Mouse (Mus musculus): ENCODE data around the gene Ank2. TPM values are rescaled to one million over a fixed set of nuclear protein-coding genes. Genes with fewer than 3 reads are reported as not detected.

The Ank2 gene
- polyA plus RNA-seq, 1 experiment from 2014 or later: 211 TPM

- Histone ChIP-seq H3K4me3 (replicated peaks; ENCODE audit: low read depth, low read length) (no peak overlapping the region), H3K9ac (replicated peaks; ENCODE audit: low read length) (no peak overlapping the region), H3K4me2 (ENCODE audit: low read length) (no peak overlapping the region), H3K27me3 (ENCODE audit: control insufficient read depth, insufficient read depth, low read length) (no peaks in the 10 kb centered on the region), H3K36me3 (ENCODE audit: control insufficient read depth, insufficient read depth, low read length) (no peaks in the 10 kb centered on the region), H3K27ac (replicated peaks; ENCODE audit: low read depth, low read length) (no peak overlapping the region), H3K9me3 (ENCODE audit: control insufficient read depth, low read length) (no peaks in the 10 kb centered on the region), H3K4me1 (ENCODE audit: control insufficient read depth, insufficient read depth, low read length) (peaks cover 14% of the 10 kb centered on the region)
- ATAC-seq (ENCODE audit: low FRiP score, low TSS enrichment): no peak
- 92% methylated on average over 3 of the region's 3 CpGs for WGBS
- no peak for DNase-seq
These were observed 341.4 kb downstream of the Ank2 start for GRCm38 (mm10) chr3:127157706-127158105.

- no peak overlapping the region for H3K4me3 ChIP-seq (replicated peaks; ENCODE audit: low read depth, low read length)
- peaks cover 5% of the 10 kb centered on the region for H3K4me1 ChIP-seq (ENCODE audit: control insufficient read depth, insufficient read depth, low read length)
- no peak overlapping the region for H3K4me2 ChIP-seq (ENCODE audit: low read length)
- ATAC-seq (ENCODE audit: low FRiP score, low TSS enrichment): no peak
- no peaks in the 10 kb centered on the region for H3K9me3 ChIP-seq (ENCODE audit: control insufficient read depth, low read length)
- no peaks in the 10 kb centered on the region for H3K27me3 ChIP-seq (ENCODE audit: control insufficient read depth, insufficient read depth, low read length)
- no peak for DNase-seq
- H3K27ac ChIP-seq (replicated peaks; ENCODE audit: low read depth, low read length): no peak overlapping the region
- no peaks in the 10 kb centered on the region for H3K36me3 ChIP-seq (ENCODE audit: control insufficient read depth, insufficient read depth, low read length)
- WGBS: 89% methylated on average over 9 of the region's 9 CpGs
- no peak overlapping the region for H3K9ac ChIP-seq (replicated peaks; ENCODE audit: low read length)
These were observed 343.1 kb downstream of the Ank2 start for GRCm38 (mm10) chr3:127156080-127156479.

- 0 out of 2 replicates have a peak, but pooled peaks cover 3% of the 10 kb centered on the region for H3K4me1 ChIP-seq (ENCODE audit: control insufficient read depth, insufficient read depth, low read length)
- H3K27ac ChIP-seq (replicated peaks; ENCODE audit: low read depth, low read length): no peak overlapping the region
- H3K4me2 ChIP-seq (ENCODE audit: low read length): no peak overlapping the region
- DNase-seq (no peak), ATAC-seq (ENCODE audit: low FRiP score, low TSS enrichment) (no peak)
- H3K4me3 ChIP-seq (replicated peaks; ENCODE audit: low read depth, low read length): no peak overlapping the region
- H3K36me3 ChIP-seq (ENCODE audit: control insufficient read depth, insufficient read depth, low read length): no peaks in the 10 kb centered on the region
- H3K9me3 ChIP-seq (ENCODE audit: control insufficient read depth, low read length): no peaks in the 10 kb centered on the region
- WGBS: 87% methylated on average over 3 of the region's 3 CpGs
- H3K9ac ChIP-seq (replicated peaks; ENCODE audit: low read length): no peak overlapping the region
- no peaks in the 10 kb centered on the region for H3K27me3 ChIP-seq (ENCODE audit: control insufficient read depth, insufficient read depth, low read length)
These were observed 345.3 kb downstream of the Ank2 start for GRCm38 (mm10) chr3:127153861-127154260.

GRCm38 (mm10) chr3:127153443-127153842, 345.7 kb downstream of the Ank2 start:
- Histone ChIP-seq H3K9me3 (ENCODE audit: control insufficient read depth, low read length) (no peaks in the 10 kb centered on the region), H3K36me3 (ENCODE audit: control insufficient read depth, insufficient read depth, low read length) (no peaks in the 10 kb centered on the region), H3K4me2 (ENCODE audit: low read length) (no peak overlapping the region), H3K27me3 (ENCODE audit: control insufficient read depth, insufficient read depth, low read length) (no peaks in the 10 kb centered on the region), H3K27ac (replicated peaks; ENCODE audit: low read depth, low read length) (no peak overlapping the region), H3K4me1 (ENCODE audit: control insufficient read depth, insufficient read depth, low read length) (0 out of 2 replicates have a peak, but pooled peaks cover 3% of the 10 kb centered on the region), H3K4me3 (replicated peaks; ENCODE audit: low read depth, low read length) (no peak overlapping the region), H3K9ac (replicated peaks; ENCODE audit: low read length) (no peak overlapping the region)
- WGBS: 92% methylated on average over 3 of the region's 3 CpGs
- DNase-seq (no peak), ATAC-seq (ENCODE audit: low FRiP score, low TSS enrichment) (no peak)

- no peaks in the 10 kb centered on the region for H3K9me3 ChIP-seq (ENCODE audit: control insufficient read depth, low read length)
- H3K27ac ChIP-seq (replicated peaks; ENCODE audit: low read depth, low read length): no peak overlapping the region
- no peaks in the 10 kb centered on the region for H3K27me3 ChIP-seq (ENCODE audit: control insufficient read depth, insufficient read depth, low read length)
- H3K4me2 ChIP-seq (ENCODE audit: low read length): no peak overlapping the region
- H3K9ac ChIP-seq (replicated peaks; ENCODE audit: low read length): no peak overlapping the region
- H3K36me3 ChIP-seq (ENCODE audit: control insufficient read depth, insufficient read depth, low read length): no peaks in the 10 kb centered on the region
- WGBS: 75% methylated on average over 3 of the region's 3 CpGs
- no peak for ATAC-seq (ENCODE audit: low FRiP score, low TSS enrichment)
- 0 out of 2 replicates have a peak, but pooled peaks cover 3% of the 10 kb centered on the region for H3K4me1 ChIP-seq (ENCODE audit: control insufficient read depth, insufficient read depth, low read length)
- no peak overlapping the region for H3K4me3 ChIP-seq (replicated peaks; ENCODE audit: low read depth, low read length)
- DNase-seq: no peak
These were observed 350.5 kb downstream of the Ank2 start for GRCm38 (mm10) chr3:127148648-127149047.

- 89% methylated on average over 9 of the region's 9 CpGs for WGBS
- Histone ChIP-seq H3K4me3 (replicated peaks; ENCODE audit: low read depth, low read length) (no peak overlapping the region), H3K9ac (replicated peaks; ENCODE audit: low read length) (no peak overlapping the region), H3K27me3 (ENCODE audit: control insufficient read depth, insufficient read depth, low read length) (no peaks in the 10 kb centered on the region), H3K36me3 (ENCODE audit: control insufficient read depth, insufficient read depth, low read length) (no peaks in the 10 kb centered on the region), H3K4me1 (ENCODE audit: control insufficient read depth, insufficient read depth, low read length) (no peaks in the 10 kb centered on the region), H3K27ac (replicated peaks; ENCODE audit: low read depth, low read length) (no peak overlapping the region), H3K4me2 (ENCODE audit: low read length) (no peak overlapping the region), H3K9me3 (ENCODE audit: control insufficient read depth, low read length) (no peaks in the 10 kb centered on the region)
- ATAC-seq (ENCODE audit: low FRiP score, low TSS enrichment): no peak
- no peak for DNase-seq
These were observed 358.6 kb downstream of the Ank2 start for GRCm38 (mm10) chr3:127140590-127140989.

- Histone ChIP-seq H3K4me1 (ENCODE audit: control insufficient read depth, insufficient read depth, low read length) (peaks cover 4% of the 10 kb centered on the region), H3K27me3 (ENCODE audit: control insufficient read depth, insufficient read depth, low read length) (no peaks in the 10 kb centered on the region), H3K9ac (replicated peaks; ENCODE audit: low read length) (no peak overlapping the region), H3K36me3 (ENCODE audit: control insufficient read depth, insufficient read depth, low read length) (no peaks in the 10 kb centered on the region), H3K27ac (replicated peaks; ENCODE audit: low read depth, low read length) (no peak overlapping the region; the same call in 1 of the 2 replicates), H3K4me2 (ENCODE audit: low read length) (no peak overlapping the region), H3K9me3 (ENCODE audit: control insufficient read depth, low read length) (no peaks in the 10 kb centered on the region), H3K4me3 (replicated peaks; ENCODE audit: low read depth, low read length) (no peak overlapping the region)
- DNase-seq (no peak), ATAC-seq (ENCODE audit: low FRiP score, low TSS enrichment) (no peak)
- WGBS: 84% methylated on average over 2 of the region's 2 CpGs
These were observed 359.5 kb downstream of the Ank2 start for GRCm38 (mm10) chr3:127139638-127140037.

- H3K4me1 ChIP-seq (ENCODE audit: control insufficient read depth, insufficient read depth, low read length): peaks cover 14% of the 10 kb centered on the region
- no peaks in the 10 kb centered on the region for H3K36me3 ChIP-seq (ENCODE audit: control insufficient read depth, insufficient read depth, low read length)
- DNase-seq: no peak
- H3K27ac ChIP-seq (replicated peaks; ENCODE audit: low read depth, low read length): no peak overlapping the region
- no peak for ATAC-seq (ENCODE audit: low FRiP score, low TSS enrichment)
- WGBS: 65% methylated on average over 5 of the region's 5 CpGs
- no peak overlapping the region for H3K9ac ChIP-seq (replicated peaks; ENCODE audit: low read length)
- no peaks in the 10 kb centered on the region for H3K27me3 ChIP-seq (ENCODE audit: control insufficient read depth, insufficient read depth, low read length)
- no peaks in the 10 kb centered on the region for H3K9me3 ChIP-seq (ENCODE audit: control insufficient read depth, low read length)
- no peak overlapping the region for H3K4me3 ChIP-seq (replicated peaks; ENCODE audit: low read depth, low read length)
- no peak overlapping the region for H3K4me2 ChIP-seq (ENCODE audit: low read length)
These were observed 361.6 kb downstream of the Ank2 start for GRCm38 (mm10) chr3:127137508-127137907.

GRCm38 (mm10) chr3:127134062-127134461, 365.1 kb downstream of the Ank2 start:
- Histone ChIP-seq H3K27ac (replicated peaks; ENCODE audit: low read depth, low read length) (no peak overlapping the region), H3K27me3 (ENCODE audit: control insufficient read depth, insufficient read depth, low read length) (no peaks in the 10 kb centered on the region), H3K4me2 (ENCODE audit: low read length) (no peak overlapping the region), H3K36me3 (ENCODE audit: control insufficient read depth, insufficient read depth, low read length) (no peaks in the 10 kb centered on the region), H3K9me3 (ENCODE audit: control insufficient read depth, low read length) (no peaks in the 10 kb centered on the region), H3K4me3 (replicated peaks; ENCODE audit: low read depth, low read length) (no peak overlapping the region), H3K4me1 (ENCODE audit: control insufficient read depth, insufficient read depth, low read length) (peaks cover 20% of the 10 kb centered on the region), H3K9ac (replicated peaks; ENCODE audit: low read length) (no peak overlapping the region)
- DNase-seq: no peak
- WGBS: 54% methylated on average over 2 of the region's 2 CpGs
- no peak for ATAC-seq (ENCODE audit: low FRiP score, low TSS enrichment)
